Mouse (Mus musculus): ENCODE data around the gene Jarid2. TPM values are rescaled to one million over a fixed set of nuclear protein-coding genes. Genes with fewer than 3 reads are reported as not detected.

Gene Jarid2
- polyA plus RNA-seq, 1 experiment: 3.9 TPM

DNA sequence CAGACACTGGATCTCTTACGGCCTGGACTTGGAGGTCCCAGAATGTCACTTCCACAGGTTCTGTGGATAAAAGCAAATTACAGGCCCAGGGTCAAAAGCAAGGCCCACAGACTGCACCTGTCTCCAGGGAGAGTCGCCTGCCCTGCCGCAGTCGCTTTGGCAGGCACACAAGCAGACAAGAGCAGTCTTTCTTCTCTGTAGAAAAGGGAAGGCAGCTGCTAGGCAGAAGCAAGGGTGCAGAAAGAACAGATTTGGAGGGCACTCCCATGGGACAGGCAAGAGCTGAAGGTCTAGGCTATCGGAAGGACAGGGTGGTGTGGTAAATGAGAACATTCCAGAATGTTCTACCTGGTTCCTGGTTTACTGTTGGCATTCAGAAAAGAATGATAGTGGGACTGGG lies 22.1 kb upstream of the Jarid2 start:
- no peaks in the 10 kb centered on the region for H3K36me3 ChIP-seq (ENCODE audit: control insufficient read depth, insufficient read depth)
- no peak overlapping the region for H3K4me2 ChIP-seq (ENCODE audit: low read depth)
- TF ChIP-seq MAX (IDR thresholded peaks at IDR 0.05; ENCODE audit: low read depth) (no peak), MYOD1 (IDR thresholded peaks at IDR 0.05; ENCODE audit: control insufficient read depth in 1 of 3, insufficient read length in 2 of 3, low read depth in 2 of 3) (peak in 2 of 3 experiments; percentile 33 to 35), MYOG (IDR thresholded peaks at IDR 0.05; ENCODE audit: control insufficient read depth in 1 of 3, insufficient read depth in 1 of 3, insufficient read length in 2 of 3, low read depth in 2 of 3) (peak in 2 of 3 experiments; percentile 25 to 28), USF1 (IDR thresholded peaks at IDR 0.05; ENCODE audit: low read depth) (no peak), TCF12 (IDR thresholded peaks at IDR 0.05; ENCODE audit: insufficient read depth, poor library complexity, severe bottlenecking) (no peak), SRF (IDR thresholded peaks at IDR 0.05; ENCODE audit: control insufficient read depth, insufficient read length, low read depth) (no peak)
- no peaks in the 10 kb centered on the region for H3K79me2 ChIP-seq (ENCODE audit: control insufficient read depth, insufficient read depth)
- no peak overlapping the region for H3ac ChIP-seq (ENCODE audit: control insufficient read depth, insufficient read length)
- H3K4me3 ChIP-seq: no peak overlapping the region
- no peaks in the 10 kb centered on the region for H3K27me3 ChIP-seq (ENCODE audit: control insufficient read depth, insufficient read depth, insufficient read length)

GRCm38 (mm10) chr13:44708336-44709017 lies 20.8 kb upstream of the Jarid2 start:
- TF ChIP-seq TCF12 (IDR thresholded peaks at IDR 0.05; ENCODE audit: insufficient read depth, poor library complexity, severe bottlenecking) (no peak), MYOD1 (IDR thresholded peaks at IDR 0.05; ENCODE audit: control insufficient read depth in 1 of 3, insufficient read length in 2 of 3, low read depth in 2 of 3) (no peak), MYOG (IDR thresholded peaks at IDR 0.05; ENCODE audit: control insufficient read depth in 1 of 3, insufficient read depth in 1 of 3, insufficient read length in 2 of 3, low read depth in 2 of 3) (no peak), USF1 (IDR thresholded peaks at IDR 0.05; ENCODE audit: low read depth) (no peak), REST (IDR thresholded peaks at IDR 0.05; ENCODE audit: insufficient read depth, insufficient read length) (no peak), POLR2A (IDR thresholded peaks at IDR 0.05; ENCODE audit: insufficient read length, low read depth) (no peak), CEBPB (IDR thresholded peaks at IDR 0.05; ENCODE audit: insufficient read depth, poor library complexity, severe bottlenecking) (no peak), MAX (IDR thresholded peaks at IDR 0.05; ENCODE audit: low read depth) (no peak), E2F4 (IDR thresholded peaks at IDR 0.05; ENCODE audit: insufficient read depth) (no peak), SRF (IDR thresholded peaks at IDR 0.05; ENCODE audit: control insufficient read depth, insufficient read length, low read depth) (no peak), POLR2AphosphoS2 (IDR thresholded peaks at IDR 0.05; ENCODE audit: insufficient read length, low read depth) (no peak), TCF3 (IDR thresholded peaks at IDR 0.05; ENCODE audit: insufficient read length, low read depth) (no peak)

GRCm38 (mm10) chr13:44709747-44710480 lies 19.4 kb upstream of the Jarid2 start:
- Histone ChIP-seq H3ac (ENCODE audit: control insufficient read depth, insufficient read length) (no peak overlapping the region), H3K27me3 (ENCODE audit: control insufficient read depth, insufficient read depth, insufficient read length) (no peaks in the 10 kb centered on the region), H3K36me3 (ENCODE audit: control insufficient read depth, insufficient read depth) (no peaks in the 10 kb centered on the region), H3K79me2 (ENCODE audit: control insufficient read depth, insufficient read depth) (no peaks in the 10 kb centered on the region), H3K4me3 (no peak overlapping the region), H3K4me2 (ENCODE audit: low read depth) (no peak overlapping the region)
- TF ChIP-seq POLR2AphosphoS2 (IDR thresholded peaks at IDR 0.05; ENCODE audit: insufficient read length, low read depth) (no peak), MYOG (IDR thresholded peaks at IDR 0.05; ENCODE audit: control insufficient read depth in 1 of 3, insufficient read depth in 1 of 3, insufficient read length in 2 of 3, low read depth in 2 of 3) (no peak), CEBPB (IDR thresholded peaks at IDR 0.05; ENCODE audit: insufficient read depth, poor library complexity, severe bottlenecking) (no peak), MYOD1 (IDR thresholded peaks at IDR 0.05; ENCODE audit: control insufficient read depth in 1 of 3, insufficient read length in 2 of 3, low read depth in 2 of 3) (no peak), SRF (IDR thresholded peaks at IDR 0.05; ENCODE audit: control insufficient read depth, insufficient read length, low read depth) (no peak), MAX (IDR thresholded peaks at IDR 0.05; ENCODE audit: low read depth) (no peak), POLR2A (IDR thresholded peaks at IDR 0.05; ENCODE audit: insufficient read length, low read depth) (no peak), USF1 (IDR thresholded peaks at IDR 0.05; ENCODE audit: low read depth) (no peak), E2F4 (IDR thresholded peaks at IDR 0.05; ENCODE audit: insufficient read depth) (no peak), TCF12 (IDR thresholded peaks at IDR 0.05; ENCODE audit: insufficient read depth, poor library complexity, severe bottlenecking) (no peak), TCF3 (IDR thresholded peaks at IDR 0.05; ENCODE audit: insufficient read length, low read depth) (no peak)

More at GRCm38 (mm10) chr13:44708336-44709017, 20.8 kb upstream of the Jarid2 start:
- H3K79me2 ChIP-seq (ENCODE audit: control insufficient read depth, insufficient read depth): no peaks in the 10 kb centered on the region
- H3K4me2 ChIP-seq (ENCODE audit: low read depth): no peak overlapping the region
- H3ac ChIP-seq (ENCODE audit: control insufficient read depth, insufficient read length): no peak overlapping the region
- no peaks in the 10 kb centered on the region for H3K27me3 ChIP-seq (ENCODE audit: control insufficient read depth, insufficient read depth, insufficient read length)
- H3K4me3 ChIP-seq: no peak overlapping the region
- H3K36me3 ChIP-seq (ENCODE audit: control insufficient read depth, insufficient read depth): no peaks in the 10 kb centered on the region

GRCm38 (mm10) chr13:44711062-44711461 lies 18.2 kb upstream of the Jarid2 start:
- H3ac ChIP-seq (ENCODE audit: control insufficient read depth, insufficient read length): no peak overlapping the region
- H3K36me3 ChIP-seq (ENCODE audit: control insufficient read depth, insufficient read depth): no peaks in the 10 kb centered on the region
- no peak overlapping the region for H3K4me3 ChIP-seq
- no peak overlapping the region for H3K4me2 ChIP-seq (ENCODE audit: low read depth)
- no peaks in the 10 kb centered on the region for H3K79me2 ChIP-seq (ENCODE audit: control insufficient read depth, insufficient read depth)
- TF ChIP-seq TCF3 (IDR thresholded peaks at IDR 0.05; ENCODE audit: insufficient read length, low read depth) (no peak), MAX (IDR thresholded peaks at IDR 0.05; ENCODE audit: low read depth) (no peak), CEBPB (IDR thresholded peaks at IDR 0.05; ENCODE audit: insufficient read depth, poor library complexity, severe bottlenecking) (no peak), SRF (IDR thresholded peaks at IDR 0.05; ENCODE audit: control insufficient read depth, insufficient read length, low read depth) (no peak), POLR2AphosphoS2 (IDR thresholded peaks at IDR 0.05; ENCODE audit: insufficient read length, low read depth) (no peak), REST (IDR thresholded peaks at IDR 0.05; ENCODE audit: insufficient read depth, insufficient read length) (no peak), TCF12 (IDR thresholded peaks at IDR 0.05; ENCODE audit: insufficient read depth, poor library complexity, severe bottlenecking) (no peak), MYOD1 (IDR thresholded peaks at IDR 0.05; ENCODE audit: control insufficient read depth in 1 of 3, insufficient read length in 2 of 3, low read depth in 2 of 3) (no peak), MYOG (IDR thresholded peaks at IDR 0.05; ENCODE audit: control insufficient read depth in 1 of 3, insufficient read depth in 1 of 3, insufficient read length in 2 of 3, low read depth in 2 of 3) (no peak), POLR2A (IDR thresholded peaks at IDR 0.05; ENCODE audit: insufficient read length, low read depth) (no peak), USF1 (IDR thresholded peaks at IDR 0.05; ENCODE audit: low read depth) (no peak), E2F4 (IDR thresholded peaks at IDR 0.05; ENCODE audit: insufficient read depth) (no peak)
- no peaks in the 10 kb centered on the region for H3K27me3 ChIP-seq (ENCODE audit: control insufficient read depth, insufficient read depth, insufficient read length)
